Mouse (Mus musculus) ES-Bruce4 (cell line): ENCODE data around the gene Fancd2.

ENCODE experiments used
- CTCF ChIP-seq: IDR thresholded peaks from one replicate; pipeline ENCODE4 v1.8.1; 2011; ENCODE audit warnings: low read depth, low read length
- EP300 ChIP-seq: IDR thresholded peaks from 2 replicates; pipeline ENCODE4 v1.6.1; 2011; ENCODE audit warnings: low read depth, low read length; ENCODE audit not compliant: insufficient read depth
- POLR2A ChIP-seq: IDR thresholded peaks from one replicate; pipeline ENCODE4 v1.8.1; 2011; ENCODE audit warnings: low read length; ENCODE audit not compliant: insufficient read depth

DNA sequence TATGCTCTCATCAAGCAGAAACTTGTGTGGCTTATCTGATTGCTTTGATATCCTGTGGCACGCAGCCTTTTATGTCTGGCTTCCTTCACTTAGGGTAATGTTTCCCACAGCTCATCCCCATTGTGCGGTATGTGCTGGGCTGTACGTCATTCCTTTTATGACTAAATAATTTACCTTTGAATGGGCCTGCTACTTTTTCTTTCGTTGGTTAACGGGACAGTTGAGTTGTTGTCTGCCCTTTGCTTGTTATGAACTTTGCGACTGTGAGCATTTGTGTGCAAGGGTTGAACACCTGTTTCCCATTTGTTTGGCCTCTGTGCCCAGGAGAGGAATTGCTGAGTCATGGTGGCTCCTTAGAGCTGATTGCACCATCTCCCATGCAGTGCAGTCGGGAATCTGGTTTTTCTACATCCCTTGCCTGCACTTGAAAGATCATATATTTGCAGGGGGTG is 44.3 kb upstream of the Fancd2 start:
- no peak for TF ChIP-seq CTCF
- TF ChIP-seq POLR2A = no peak
- TF ChIP-seq EP300 = peak; percentile 76
